ENCODE assay signal across 17 mouse cellular contexts in genomic region chr14:57737089-57737488, GRCm38 (mm10). TPM values are rescaled to one million over a fixed set of nuclear protein-coding genes. Genes with fewer than 3 reads are reported as not detected.
DNase-seq lines count a peak whose midpoint lies in the region; ATAC-seq and TF ChIP-seq lines count a peak whose summit lies in the region.
"Had no signal": no experiment of that assay in that cellular context is flagged by ENCODE, and none has a peak within 500 bp of the region (broad histone marks: within the 10 kb centered on the region; RNA-seq: fewer than 3 reads in every experiment).

No protein-coding gene starts in this region.

- no peaks in the 10 kb centered on the region for H3K9me3 ChIP-seq in intestine, embryonic 14.5 days (ENCODE audit: control insufficient read depth, low read length)
- no peaks in the 10 kb centered on the region for H3K9me3 ChIP-seq in intestine, postnatal 0 days (ENCODE audit: control insufficient read depth)
- no peaks in the 10 kb centered on the region for H3K9me3 ChIP-seq in lung, embryonic 14.5 days (ENCODE audit: low read depth, low read length)
- no peaks in the 10 kb centered on the region for H3K9me3 ChIP-seq in heart, embryonic 11.5 days (replicated peaks; ENCODE audit: control insufficient read depth, low read length)
- no peaks in the 10 kb centered on the region for H3K9me3 ChIP-seq in intestine, embryonic 15.5 days
- no peaks in the 10 kb centered on the region for H3K9me3 ChIP-seq in hindbrain, embryonic 16.5 days (ENCODE audit: control insufficient read depth, low read length)
- H3K9me3 ChIP-seq: G1E; megakaryocyte, embryonic 14.5 days; neural tube, embryonic 15.5 days had no signal

- 0 out of 2 replicates have a peak, but pooled peaks cover 5% of the 10 kb centered on the region for H3K36me3 ChIP-seq in intestine, embryonic 14.5 days (ENCODE audit: control insufficient read depth, insufficient read depth, low read length)
- peaks cover 6% of the 10 kb centered on the region; the same call in 1 of the 2 replicates for H3K36me3 ChIP-seq in intestine, postnatal 0 days (ENCODE audit: control insufficient read depth, insufficient read depth)
- peaks cover 14% of the 10 kb centered on the region; the same call in 1 of the 2 replicates for H3K36me3 ChIP-seq in lung, embryonic 14.5 days (ENCODE audit: insufficient read depth)
- H3K36me3 ChIP-seq in heart, embryonic 11.5 days (ENCODE audit: control insufficient read depth, insufficient read depth, low read length), result no peaks in the 10 kb centered on the region
- no peaks in the 10 kb centered on the region for H3K36me3 ChIP-seq in intestine, embryonic 15.5 days
- H3K36me3 ChIP-seq in hindbrain, embryonic 16.5 days (ENCODE audit: control insufficient read depth, insufficient read depth, low read length), result no peaks in the 10 kb centered on the region
- H3K36me3 ChIP-seq: G1E; neural tube, embryonic 15.5 days had no signal

- ATAC-seq in intestine, embryonic 14.5 days (replicated peaks; ENCODE audit: low FRiP score, low TSS enrichment, low read depth), result peak; percentile 47; the same call in 1 of the 2 replicates
- no peak for ATAC-seq in intestine, postnatal 0 days
- peak; percentile 48; the same call in 1 of the 2 replicates for ATAC-seq in lung, embryonic 14.5 days (ENCODE audit: insufficient read depth)
- peak; percentile 60; the same call in 1 of the 2 replicates for ATAC-seq in heart, embryonic 11.5 days (replicated peaks; ENCODE audit: insufficient number of reproducible peaks, low FRiP score, low TSS enrichment)
- peak; percentile 37; the same call in 1 of the 2 replicates for ATAC-seq in intestine, embryonic 15.5 days
- ATAC-seq in activated CD4-positive, CD25-positive, alpha-beta regulatory T cell, adult 4 months, result no peak
- ATAC-seq in hindbrain, embryonic 16.5 days, result no peak
- ATAC-seq: forebrain, postnatal 0 days had no signal

- H3K4me1 ChIP-seq in intestine, embryonic 14.5 days (replicated peaks; ENCODE audit: control insufficient read depth, insufficient read depth, low read length), result peaks cover 35% of the 10 kb centered on the region
- no peaks in the 10 kb centered on the region for H3K4me1 ChIP-seq in intestine, postnatal 0 days (replicated peaks; ENCODE audit: control insufficient read depth, insufficient read depth, low read length)
- peaks cover 35% of the 10 kb centered on the region for H3K4me1 ChIP-seq in lung, embryonic 14.5 days (ENCODE audit: insufficient read depth)
- H3K4me1 ChIP-seq in heart, embryonic 11.5 days (ENCODE audit: control insufficient read depth, insufficient read depth, low read length), result peaks cover 57% of the 10 kb centered on the region
- H3K4me1 ChIP-seq in intestine, embryonic 15.5 days (replicated peaks), result peaks cover 32% of the 10 kb centered on the region
- H3K4me1 ChIP-seq in hindbrain, embryonic 16.5 days (ENCODE audit: control insufficient read depth, insufficient read depth, low read depth, low read length), result no peaks in the 10 kb centered on the region; the same call in 1 of the 2 replicates

- H3K9ac ChIP-seq in intestine, embryonic 14.5 days (ENCODE audit: low read length), result no peak overlapping the region; the same call in 1 of the 2 replicates
- H3K9ac ChIP-seq in intestine, postnatal 0 days (ENCODE audit: low read depth, low read length), result no peak overlapping the region
- no peak overlapping the region for H3K9ac ChIP-seq in lung, embryonic 14.5 days
- no peak overlapping the region for H3K9ac ChIP-seq in heart, embryonic 11.5 days (ENCODE audit: low read depth, low read length)
- no peak overlapping the region for H3K9ac ChIP-seq in intestine, embryonic 15.5 days
- no peak overlapping the region for H3K9ac ChIP-seq in hindbrain, embryonic 16.5 days (ENCODE audit: low read depth, low read length)
- H3K9ac ChIP-seq: forebrain, postnatal 0 days; neural tube, embryonic 15.5 days had no signal

- no peaks in the 10 kb centered on the region for H3K27me3 ChIP-seq in intestine, embryonic 14.5 days (replicated peaks; ENCODE audit: control insufficient read depth, insufficient read depth, low read length)
- no peaks in the 10 kb centered on the region for H3K27me3 ChIP-seq in intestine, postnatal 0 days (replicated peaks; ENCODE audit: control insufficient read depth, insufficient read depth, low read length)
- no peaks in the 10 kb centered on the region for H3K27me3 ChIP-seq in lung, embryonic 14.5 days (ENCODE audit: insufficient read depth, low read length)
- H3K27me3 ChIP-seq in heart, embryonic 11.5 days (ENCODE audit: control insufficient read depth, insufficient read depth, low read length), result no peaks in the 10 kb centered on the region
- no peaks in the 10 kb centered on the region for H3K27me3 ChIP-seq in intestine, embryonic 15.5 days (replicated peaks)
- no peaks in the 10 kb centered on the region for H3K27me3 ChIP-seq in hindbrain, embryonic 16.5 days (replicated peaks; ENCODE audit: control insufficient read depth, insufficient read depth, low read length)
- H3K27me3 ChIP-seq: neural tube, embryonic 15.5 days had no signal

- peak overlapping the region; percentile 14; the same call in 1 of the 2 replicates for H3K27ac ChIP-seq in intestine, embryonic 14.5 days (ENCODE audit: low read depth)
- no peak overlapping the region for H3K27ac ChIP-seq in intestine, postnatal 0 days (ENCODE audit: low read depth, low read length)
- peak overlapping the region; percentile 48; the same call in 1 of the 2 replicates for H3K27ac ChIP-seq in lung, embryonic 14.5 days (ENCODE audit: low read depth)
- peak overlapping the region; percentile 81 for H3K27ac ChIP-seq in heart, embryonic 11.5 days (ENCODE audit: low read depth, low read length)
- no peak overlapping the region for H3K27ac ChIP-seq in intestine, embryonic 15.5 days
- H3K27ac ChIP-seq in hindbrain, embryonic 16.5 days (ENCODE audit: low read depth, low read length), result no peak overlapping the region
- H3K27ac ChIP-seq: neural tube, embryonic 15.5 days had no signal

- no peak for DNase-seq in intestine, embryonic 14.5 days (ENCODE audit: low spot score)
- peak; percentile 32 for DNase-seq in lung, embryonic 14.5 days
- DNase-seq in lung, postnatal 4 days, result no peak
- DNase-seq: B cell, adult 2 months; cerebellum, adult 18-20 months; forebrain, postnatal 0 days; thymus, postnatal 36 days had no signal

- no peak overlapping the region for H3K4me2 ChIP-seq in intestine, embryonic 14.5 days (ENCODE audit: low read length)
- H3K4me2 ChIP-seq in intestine, postnatal 0 days (replicated peaks; ENCODE audit: low read depth), result no peak overlapping the region
- H3K4me2 ChIP-seq in lung, embryonic 14.5 days, result no peak overlapping the region
- peak overlapping the region; percentile 25; the same call in 1 of the 2 replicates for H3K4me2 ChIP-seq in heart, embryonic 11.5 days
- no peak overlapping the region for H3K4me2 ChIP-seq in intestine, embryonic 15.5 days (replicated peaks)
- H3K4me2 ChIP-seq in hindbrain, embryonic 16.5 days (ENCODE audit: low read length), result no peak overlapping the region
- H3K4me2 ChIP-seq: neural tube, embryonic 15.5 days had no signal

- no peak for TF ChIP-seq CTCF in intestine, postnatal 0 days (IDR thresholded peaks at IDR 0.05; ENCODE audit: low read depth)
- no peak for TF ChIP-seq CTCF in lung, embryonic 14.5 days (IDR thresholded peaks at IDR 0.05; ENCODE audit: low read depth)

- no peak overlapping the region for H3K4me3 ChIP-seq in intestine, embryonic 14.5 days (ENCODE audit: low read depth, low read length)
- no peak overlapping the region for H3K4me3 ChIP-seq in intestine, postnatal 0 days (ENCODE audit: low read depth, low read length)
- H3K4me3 ChIP-seq in lung, embryonic 14.5 days (ENCODE audit: low read depth, low read length), result no peak overlapping the region
- H3K4me3 ChIP-seq in heart, embryonic 11.5 days (ENCODE audit: low read depth, low read length), result no peak overlapping the region
- no peak overlapping the region for H3K4me3 ChIP-seq in intestine, embryonic 15.5 days (replicated peaks)
- H3K4me3 ChIP-seq in hindbrain, embryonic 16.5 days (ENCODE audit: low read length), result no peak overlapping the region
- H3K4me3 ChIP-seq: megakaryocyte, embryonic 14.5 days; neural tube, embryonic 15.5 days had no signal

RNA-seq across cellular contexts. Expression of gene Gm49361, which starts 8.8 kb away (rescaled TPM):
- not detected in 2 replicates for polyA plus RNA-seq in intestine, embryonic 14.5 days (2014; fragmentation: Nextera tagmentation; extraction: Ambion mirVana)
- not detected in 2 replicates for polyA plus RNA-seq in intestine, postnatal 0 days (2015; fragmentation: Nextera tagmentation; extraction: Ambion mirVana)
- polyA plus RNA-seq in lung, embryonic 14.5 days (2014; fragmentation: Nextera tagmentation; extraction: Ambion mirVana), result not detected in 2 replicates
- polyA plus RNA-seq in heart, embryonic 11.5 days (2014; fragmentation: Nextera tagmentation; extraction: Ambion mirVana), result not detected in 2 replicates
- 0.05 TPM in 1 of 2 replicates, not detected in the other for polyA plus RNA-seq in intestine, embryonic 15.5 days (2015; fragmentation: Nextera tagmentation; extraction: Ambion mirVana)
- polyA plus RNA-seq in activated CD4-positive, CD25-positive, alpha-beta regulatory T cell, adult 4 months (2017; shearing (Covaris generic)), result not detected
- polyA plus RNA-seq in hindbrain, embryonic 16.5 days (2015; fragmentation: Nextera tagmentation; extraction: Ambion mirVana), result not detected in 2 replicates
- polyA plus RNA-seq: cortical plate, adult 2 months; forebrain, postnatal 0 days; G1E; limb, embryonic 11.5 days; neural tube, embryonic 15.5 days had no signal

RNA-seq across cellular contexts. Expression of gene Lats2, which starts 21.1 kb away (rescaled TPM):
- polyA plus RNA-seq in intestine, embryonic 14.5 days (2014; fragmentation: Nextera tagmentation; extraction: Ambion mirVana), result 20.5 and 21.7 TPM in 2 replicates
- 8.6 and 9.6 TPM in 2 replicates for polyA plus RNA-seq in intestine, postnatal 0 days (2015; fragmentation: Nextera tagmentation; extraction: Ambion mirVana)
- 25.1 and 28.9 TPM in 2 replicates for polyA plus RNA-seq in lung, embryonic 14.5 days (2014; fragmentation: Nextera tagmentation; extraction: Ambion mirVana)
- 18.9 and 20.7 TPM in 2 replicates for polyA plus RNA-seq in heart, embryonic 11.5 days (2014; fragmentation: Nextera tagmentation; extraction: Ambion mirVana)
- 16.2 and 16.9 TPM in 2 replicates for polyA plus RNA-seq in intestine, embryonic 15.5 days (2015; fragmentation: Nextera tagmentation; extraction: Ambion mirVana)
- 10 to 100 TPM; 17.9 to 20.7 TPM for polyA plus RNA-seq in activated CD4-positive, CD25-positive, alpha-beta regulatory T cell, adult 4 months (2017; shearing (Covaris generic))
- 5.9 and 7.8 TPM in 2 replicates for polyA plus RNA-seq in hindbrain, embryonic 16.5 days (2015; fragmentation: Nextera tagmentation; extraction: Ambion mirVana)

Comparison
In these comparisons a context has a peak if more than half of its experiments do, and no peak if none do; other contexts are left out.
1. ATAC-seq: peak in intestine, embryonic 14.5 days (single experiment), lung, embryonic 14.5 days (single experiment), heart, embryonic 11.5 days (single experiment) and intestine, embryonic 15.5 days (single experiment); none in intestine, postnatal 0 days (single experiment), activated CD4-positive, CD25-positive, alpha-beta regulatory T cell, adult 4 months (single experiment) and hindbrain, embryonic 16.5 days (single experiment).
2. H3K27ac ChIP-seq: peak in intestine, embryonic 14.5 days (single experiment), lung, embryonic 14.5 days (single experiment) and heart, embryonic 11.5 days (single experiment); none in intestine, postnatal 0 days (single experiment), intestine, embryonic 15.5 days (single experiment) and hindbrain, embryonic 16.5 days (single experiment).